Mouse (Mus musculus) hindlimb bud, embryonic 11.5 days (tissue): Measurements from ENCODE around the gene Zfp335.
"Not testable (repeated sequence)": the region's sequence is repeated elsewhere in the genome, so short reads cannot be mapped to it uniquely, and the experiment has no call there.

Experiments used
- DNase-seq: peaks from one replicate; pipeline ENCODE4 v3.0.0-alpha.2; 2012; ENCODE audit warnings: low read depth, low spot score; ENCODE audit errors: extremely low spot score

The Zfp335 gene

GRCm38 (mm10) chr2:164873621-164874020, 37.9 kb downstream of the Zfp335 start:
- no peak for DNase-seq

GRCm38 (mm10) chr2:164871602-164872303, 39.8 kb downstream of the Zfp335 start:
- no peak for DNase-seq

- no peak for DNase-seq
Measured at GRCm38 (mm10) chr2:164868491-164868890, 43.1 kb downstream of the Zfp335 start.

GRCm38 (mm10) chr2:164867566-164867965, 44.0 kb downstream of the Zfp335 start:
- no peak for DNase-seq

- DNase-seq: no peak
Measured at GRCm38 (mm10) chr2:164866741-164867551, 44.6 kb downstream of the Zfp335 start.

GRCm38 (mm10) chr2:164864593-164864992, 47.0 kb downstream of the Zfp335 start:
- no peak for DNase-seq

GRCm38 (mm10) chr2:164863411-164863810, 48.1 kb downstream of the Zfp335 start:
- not testable (repeated sequence) for DNase-seq

- no peak for DNase-seq
Measured at GRCm38 (mm10) chr2:164862179-164862861, 49.2 kb downstream of the Zfp335 start.

- DNase-seq: no peak
Measured at GRCm38 (mm10) chr2:164861094-164861493, 50.5 kb downstream of the Zfp335 start.

GRCm38 (mm10) chr2:164859640-164860432, 51.7 kb downstream of the Zfp335 start:
- no peak for DNase-seq

GRCm38 (mm10) chr2:164859155-164859554, 52.4 kb downstream of the Zfp335 start:
- DNase-seq: no peak

GRCm38 (mm10) chr2:164857842-164858553, 53.6 kb downstream of the Zfp335 start:
- DNase-seq: no peak

- DNase-seq: no peak
Measured at GRCm38 (mm10) chr2:164857101-164857821, 54.3 kb downstream of the Zfp335 start, which contains the start of gene Pltp. Gene Pltp, minus strand, starts transcription at chr2:164857711.

- no peak for DNase-seq
Measured at GRCm38 (mm10) chr2:164856309-164857100, 55.1 kb downstream of the Zfp335 start.

- not testable (repeated sequence) for DNase-seq
Measured at GRCm38 (mm10) chr2:164855572-164855971, 56.0 kb downstream of the Zfp335 start.

- DNase-seq: no peak
Measured at GRCm38 (mm10) chr2:164850061-164850460, 61.5 kb downstream of the Zfp335 start.

GRCm38 (mm10) chr2:164845782-164846181, 65.8 kb downstream of the Zfp335 start:
- no peak for DNase-seq
